Mouse (Mus musculus): ENCODE results near the gene Btg2.

- TF ChIP-seq GATA1 (IDR thresholded peaks at IDR 0.05; ENCODE audit: borderline replicate concordance, low read length) (no peak), FLI1 (IDR thresholded peaks at IDR 0.05; ENCODE audit: low read length) (no peak)
Measured at GRCm38 (mm10) chr1:134028161-134028846, 50.6 kb downstream of the Btg2 start.
